Comparison of ENCODE assay signal across 8 mouse cellular contexts in genomic region chr7:141413331-141413730, GRCm38 (mm10). TPM values are rescaled to one million over a fixed set of nuclear protein-coding genes. Genes with fewer than 3 reads are reported as not detected.
DNase-seq lines count a peak whose midpoint lies in the region; ATAC-seq and TF ChIP-seq lines count a peak whose summit lies in the region.

No protein-coding gene starts in this region.

- DNase-seq in gastrocnemius, adult 2 months, result no peak
- DNase-seq in gastrocnemius, postnatal 10 days, result no peak
- peak; percentile 18 for DNase-seq in 416B (ENCODE audit: low read depth)
- peak; percentile 36 for DNase-seq in embryonic facial prominence, embryonic 10.5 days (ENCODE audit: low spot score)
- DNase-seq in hindbrain, postnatal 0 days (ENCODE audit: low spot score), result peak; percentile 28
- DNase-seq in right cerebral cortex, postnatal 10 days (ENCODE audit: low spot score in 2 of 2), result no peak
- DNase-seq in left cerebral cortex, adult 8-10 months (ENCODE audit: low spot score in 2 of 2), result no peak

- H3K27me3 ChIP-seq in embryonic facial prominence, embryonic 10.5 days (replicated peaks; ENCODE audit: low read depth, poor library complexity, severe bottlenecking), result no peaks in the 10 kb centered on the region
- H3K27me3 ChIP-seq in hindbrain, postnatal 0 days (ENCODE audit: insufficient read depth, low read length), result no peaks in the 10 kb centered on the region
- H3K27me3 ChIP-seq in neural tube, embryonic 12.5 days (replicated peaks), result no peaks in the 10 kb centered on the region

- H3K9me3 ChIP-seq in embryonic facial prominence, embryonic 10.5 days, result no peaks in the 10 kb centered on the region
- no peaks in the 10 kb centered on the region for H3K9me3 ChIP-seq in hindbrain, postnatal 0 days (ENCODE audit: low read length)
- no peaks in the 10 kb centered on the region for H3K9me3 ChIP-seq in neural tube, embryonic 12.5 days

- no peak for TF ChIP-seq CTCF in gastrocnemius, adult 2 months (IDR thresholded peaks at IDR 0.05)
- TF ChIP-seq CTCF in hindbrain, postnatal 0 days (IDR thresholded peaks at IDR 0.05; ENCODE audit: low read depth), result no peak

- H3K4me3 ChIP-seq in gastrocnemius, adult 2 months, result peak overlapping the region; percentile 82
- H3K4me3 ChIP-seq in embryonic facial prominence, embryonic 10.5 days, result peak overlapping the region; percentile 72
- peak overlapping the region; percentile 69 for H3K4me3 ChIP-seq in hindbrain, postnatal 0 days (ENCODE audit: low read length)
- peak overlapping the region; percentile 65 for H3K4me3 ChIP-seq in neural tube, embryonic 12.5 days

- intact Hi-C loops in gastrocnemius, adult 2 months (cut with DNase I), result loop anchor here (5.0 kb wide), 1 partner anchor 44 kb away; the partner anchor contains the start of gene Pnpla2

- peaks cover 31% of the 10 kb centered on the region for H3K36me3 ChIP-seq in embryonic facial prominence, embryonic 10.5 days (replicated peaks)
- 0 out of 2 replicates have a peak, but pooled peaks cover 3% of the 10 kb centered on the region for H3K36me3 ChIP-seq in hindbrain, postnatal 0 days (ENCODE audit: insufficient read depth, low read length)
- peaks cover 27% of the 10 kb centered on the region for H3K36me3 ChIP-seq in neural tube, embryonic 12.5 days

- 3% methylated on average over 16 of the region's 16 CpGs for WGBS in embryonic facial prominence, embryonic 10.5 days
- 4% methylated on average over 16 of the region's 16 CpGs for WGBS in hindbrain, postnatal 0 days
- 4% methylated on average over 16 of the region's 16 CpGs for WGBS in neural tube, embryonic 12.5 days

- peak overlapping the region; percentile 93 for H3K27ac ChIP-seq in gastrocnemius, adult 2 months
- H3K27ac ChIP-seq in embryonic facial prominence, embryonic 10.5 days (replicated peaks), result peak overlapping the region; percentile 90
- H3K27ac ChIP-seq in hindbrain, postnatal 0 days, result peak overlapping the region; percentile 91
- H3K27ac ChIP-seq in neural tube, embryonic 12.5 days, result peak overlapping the region; percentile 75

- peak overlapping the region; percentile 87 for H3K4me2 ChIP-seq in hindbrain, postnatal 0 days (ENCODE audit: low read depth, low read length)
- H3K4me2 ChIP-seq in neural tube, embryonic 12.5 days (replicated peaks), result peak overlapping the region; percentile 86

- H3K9ac ChIP-seq in hindbrain, postnatal 0 days (replicated peaks; ENCODE audit: low read length), result peak overlapping the region; percentile 82
- peak overlapping the region; percentile 84 for H3K9ac ChIP-seq in neural tube, embryonic 12.5 days

- H3K4me1 ChIP-seq in embryonic facial prominence, embryonic 10.5 days, result peaks cover 23% of the 10 kb centered on the region
- no peaks in the 10 kb centered on the region; the same call in 1 of the 2 replicates for H3K4me1 ChIP-seq in hindbrain, postnatal 0 days (ENCODE audit: insufficient read depth, low read length)
- H3K4me1 ChIP-seq in neural tube, embryonic 12.5 days, result peaks cover 13% of the 10 kb centered on the region

- peak; percentile 11 for ATAC-seq in hindbrain, postnatal 0 days
- ATAC-seq in neural tube, embryonic 12.5 days (ENCODE audit: low FRiP score, low read depth), result peak; percentile 29

RNA-seq across cellular contexts. Expression of gene Gatd1, which starts 0.6 kb away (rescaled TPM):
- total RNA-seq in gastrocnemius, adult 2 months (2021), result 1 to 10 TPM; 5.5 to 8.3 TPM
- 10 to 100 TPM; 12.1 to 13.5 TPM for total RNA-seq in gastrocnemius, postnatal 10 days (2021)
- polyA plus RNA-seq in embryonic facial prominence, embryonic 10.5 days (2016; fragmentation: Nextera tagmentation; extraction: Ambion mirVana), result 48.5 and 50.8 TPM in 2 replicates
- total RNA-seq in hindbrain, postnatal 0 days (2014; rRNA removed), result 61.2 and 74.4 TPM in 2 replicates
- polyA plus RNA-seq in hindbrain, postnatal 0 days (2015; fragmentation: Nextera tagmentation; extraction: Ambion mirVana), result 46.9 and 49.4 TPM in 2 replicates
- 50.5 and 51.5 TPM in 2 replicates for polyA plus RNA-seq in neural tube, embryonic 12.5 days (2016; fragmentation: Nextera tagmentation; extraction: Ambion mirVana)
- total RNA-seq in left cerebral cortex, adult 8-10 months (2022), result 10 to 100 TPM; 40.6 to 48.1 (median 44.6) TPM

RNA-seq across cellular contexts. Expression of gene Cend1, which starts 16.0 kb away (rescaled TPM):
- total RNA-seq in gastrocnemius, adult 2 months (2021), result under 1 TPM; 0.28 to 0.31 TPM
- 1 to 10 TPM in 1 of 2 experiments, under 1 TPM in 1; 0.66 to 1.4 TPM for total RNA-seq in gastrocnemius, postnatal 10 days (2021)
- polyA plus RNA-seq in embryonic facial prominence, embryonic 10.5 days (2016; fragmentation: Nextera tagmentation; extraction: Ambion mirVana), result 7.7 and 8.4 TPM in 2 replicates
- total RNA-seq in hindbrain, postnatal 0 days (2014; rRNA removed), result 208 and 246 TPM in 2 replicates
- polyA plus RNA-seq in hindbrain, postnatal 0 days (2015; fragmentation: Nextera tagmentation; extraction: Ambion mirVana), result 219 and 255 TPM in 2 replicates
- 44.4 and 55.1 TPM in 2 replicates for polyA plus RNA-seq in neural tube, embryonic 12.5 days (2016; fragmentation: Nextera tagmentation; extraction: Ambion mirVana)
- 100 to 1,000 TPM; 286 to 326 (median 299) TPM for total RNA-seq in left cerebral cortex, adult 8-10 months (2022)

RNA-seq across cellular contexts. Expression of gene Taldo1, which starts 21.3 kb away (rescaled TPM):
- total RNA-seq in gastrocnemius, adult 2 months (2021), result 10 to 100 TPM; 77.5 to 88.3 TPM
- 100 to 1,000 TPM; 110 to 111 TPM for total RNA-seq in gastrocnemius, postnatal 10 days (2021)
- polyA plus RNA-seq in embryonic facial prominence, embryonic 10.5 days (2016; fragmentation: Nextera tagmentation; extraction: Ambion mirVana), result 297 and 299 TPM in 2 replicates
- total RNA-seq in hindbrain, postnatal 0 days (2014; rRNA removed), result 156 and 200 TPM in 2 replicates
- polyA plus RNA-seq in hindbrain, postnatal 0 days (2015; fragmentation: Nextera tagmentation; extraction: Ambion mirVana), result 252 and 258 TPM in 2 replicates
- 366 and 377 TPM in 2 replicates for polyA plus RNA-seq in neural tube, embryonic 12.5 days (2016; fragmentation: Nextera tagmentation; extraction: Ambion mirVana)
- 100 to 1,000 TPM in 3 of 4 experiments, 10 to 100 TPM in 1; 99.3 to 109 (median 106) TPM for total RNA-seq in left cerebral cortex, adult 8-10 months (2022)

RNA-seq across cellular contexts. Expression of gene Slc25a22, which starts 24.4 kb away (rescaled TPM):
- 10 to 100 TPM; 18.6 to 26.1 TPM for total RNA-seq in gastrocnemius, adult 2 months (2021)
- total RNA-seq in gastrocnemius, postnatal 10 days (2021), result 10 to 100 TPM; 14.5 to 25.7 TPM
- polyA plus RNA-seq in embryonic facial prominence, embryonic 10.5 days (2016; fragmentation: Nextera tagmentation; extraction: Ambion mirVana), result 49.3 and 52.2 TPM in 2 replicates
- total RNA-seq in hindbrain, postnatal 0 days (2014; rRNA removed), result 126 and 138 TPM in 2 replicates
- 79.9 and 87.3 TPM in 2 replicates for polyA plus RNA-seq in hindbrain, postnatal 0 days (2015; fragmentation: Nextera tagmentation; extraction: Ambion mirVana)
- 57.6 and 57.7 TPM in 2 replicates for polyA plus RNA-seq in neural tube, embryonic 12.5 days (2016; fragmentation: Nextera tagmentation; extraction: Ambion mirVana)
- total RNA-seq in left cerebral cortex, adult 8-10 months (2022), result 100 to 1,000 TPM; 245 to 266 (median 253) TPM

RNA-seq across cellular contexts. Expression of gene Pidd1, which starts 30.5 kb away (rescaled TPM):
- total RNA-seq in gastrocnemius, adult 2 months (2021), result under 1 TPM; 0.08 to 0.20 TPM
- total RNA-seq in gastrocnemius, postnatal 10 days (2021), result 1 to 10 TPM; 2.4 to 3.2 TPM
- 24.9 and 26.0 TPM in 2 replicates for polyA plus RNA-seq in embryonic facial prominence, embryonic 10.5 days (2016; fragmentation: Nextera tagmentation; extraction: Ambion mirVana)
- 3.6 and 4.6 TPM in 2 replicates for total RNA-seq in hindbrain, postnatal 0 days (2014; rRNA removed)
- 2.4 and 2.5 TPM in 2 replicates for polyA plus RNA-seq in hindbrain, postnatal 0 days (2015; fragmentation: Nextera tagmentation; extraction: Ambion mirVana)
- 8.4 and 9.8 TPM in 2 replicates for polyA plus RNA-seq in neural tube, embryonic 12.5 days (2016; fragmentation: Nextera tagmentation; extraction: Ambion mirVana)
- total RNA-seq in left cerebral cortex, adult 8-10 months (2022), result 1 to 10 TPM in 3 of 4 experiments, under 1 TPM in 1; 0.88 to 2.5 (median 1.3) TPM

Comparison
In these comparisons a context has a peak if more than half of its experiments do, and no peak if none do; other contexts are left out.
1. DNase-seq: peak in 416B (single experiment), embryonic facial prominence, embryonic 10.5 days (single experiment) and hindbrain, postnatal 0 days (single experiment); none in gastrocnemius, adult 2 months (single experiment), gastrocnemius, postnatal 10 days (single experiment), right cerebral cortex, postnatal 10 days (0 of 2) and left cerebral cortex, adult 8-10 months (0 of 2).
2. RNA of gene Cend1, which starts 16.0 kb away (total RNA-seq): 286 to 326 TPM in left cerebral cortex, adult 8-10 months and 208 to 246 TPM in hindbrain, postnatal 0 days; 0.66 to 1.4 TPM in gastrocnemius, postnatal 10 days and 0.28 to 0.31 TPM in gastrocnemius, adult 2 months; every median in the first group is over 10 times any median in the second.
3. Peak in every context shown above with its lines, with median percentiles within 50 percentile points of each other: H3K27ac ChIP-seq and H3K4me3 ChIP-seq.